Mouse (Mus musculus): ENCODE results near the gene Serpinc1. TPM values are rescaled to one million over a fixed set of nuclear protein-coding genes. Genes with fewer than 3 reads are reported as not detected.
"Not testable (repeated sequence)": the region's sequence is repeated elsewhere in the genome, so short reads cannot be mapped to it uniquely, and the experiment has no call there.

The Serpinc1 gene
- total RNA-seq, 2 experiments from 2014 or later = 0.16 to 1.4 TPM

- ATAC-seq (ENCODE audit: poor library complexity, severe bottlenecking) = no peak
Observed at GRCm38 (mm10) chr1:161016378-161016777, 38.0 kb downstream of the Serpinc1 start.

GRCm38 (mm10) chr1:161020051-161020450 lies 41.7 kb downstream of the Serpinc1 start:
- ATAC-seq (ENCODE audit: poor library complexity, severe bottlenecking) = no peak

GRCm38 (mm10) chr1:161025410-161026210 lies 47.2 kb downstream of the Serpinc1 start:
- ATAC-seq (ENCODE audit: poor library complexity, severe bottlenecking) = no peak

DNA sequence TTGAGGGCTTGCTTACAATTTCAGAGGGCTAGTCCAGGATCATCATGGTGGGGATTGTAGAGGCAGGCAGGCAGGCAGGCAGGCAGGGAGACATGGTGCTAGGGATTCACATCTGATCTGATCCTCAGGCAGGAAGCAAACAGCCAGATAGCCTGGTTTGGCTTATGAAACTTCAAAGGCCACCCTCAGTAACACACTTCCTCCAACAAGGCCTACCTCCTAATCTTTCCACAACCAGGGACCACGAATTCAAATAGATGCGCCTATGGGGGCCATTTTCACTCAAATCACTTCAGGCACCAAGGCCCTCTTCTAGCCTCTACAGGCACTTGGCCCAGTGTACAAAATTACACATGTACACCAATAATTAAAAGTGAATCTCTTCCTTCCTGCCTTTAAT lies 48.8 kb downstream of the Serpinc1 start:
- ATAC-seq (ENCODE audit: poor library complexity, severe bottlenecking) = peak; percentile 40; the same call in 1 of the 2 replicates

- ATAC-seq (ENCODE audit: poor library complexity, severe bottlenecking) = not testable (repeated sequence)
Observed at GRCm38 (mm10) chr1:161028427-161028826, 50.0 kb downstream of the Serpinc1 start.

DNA sequence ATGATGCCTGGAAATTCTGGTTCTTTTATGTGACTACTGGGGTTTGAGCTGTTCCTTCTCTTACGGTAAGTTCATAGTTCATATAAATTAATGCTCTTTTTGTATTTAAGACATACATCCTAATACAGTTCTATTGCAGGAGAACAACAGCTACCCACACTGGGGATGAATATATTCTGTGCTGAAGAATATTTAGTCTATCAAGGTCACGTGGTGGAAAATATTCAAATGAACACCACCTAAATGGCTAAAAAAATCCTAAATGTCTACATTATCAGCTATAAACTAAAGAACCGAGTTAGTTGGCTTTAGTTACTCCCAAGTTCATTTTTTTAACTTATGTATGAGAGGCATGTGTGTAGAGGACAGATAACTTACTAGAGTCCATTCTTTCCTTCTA lies 51.7 kb downstream of the Serpinc1 start:
- ATAC-seq (ENCODE audit: poor library complexity, severe bottlenecking) = no peak

- ATAC-seq (ENCODE audit: poor library complexity, severe bottlenecking) = no peak
Observed at GRCm38 (mm10) chr1:161031881-161032280, 53.5 kb downstream of the Serpinc1 start.

- no peak for ATAC-seq (ENCODE audit: poor library complexity, severe bottlenecking)
Observed at GRCm38 (mm10) chr1:161032345-161032744, 54.0 kb downstream of the Serpinc1 start.

DNA sequence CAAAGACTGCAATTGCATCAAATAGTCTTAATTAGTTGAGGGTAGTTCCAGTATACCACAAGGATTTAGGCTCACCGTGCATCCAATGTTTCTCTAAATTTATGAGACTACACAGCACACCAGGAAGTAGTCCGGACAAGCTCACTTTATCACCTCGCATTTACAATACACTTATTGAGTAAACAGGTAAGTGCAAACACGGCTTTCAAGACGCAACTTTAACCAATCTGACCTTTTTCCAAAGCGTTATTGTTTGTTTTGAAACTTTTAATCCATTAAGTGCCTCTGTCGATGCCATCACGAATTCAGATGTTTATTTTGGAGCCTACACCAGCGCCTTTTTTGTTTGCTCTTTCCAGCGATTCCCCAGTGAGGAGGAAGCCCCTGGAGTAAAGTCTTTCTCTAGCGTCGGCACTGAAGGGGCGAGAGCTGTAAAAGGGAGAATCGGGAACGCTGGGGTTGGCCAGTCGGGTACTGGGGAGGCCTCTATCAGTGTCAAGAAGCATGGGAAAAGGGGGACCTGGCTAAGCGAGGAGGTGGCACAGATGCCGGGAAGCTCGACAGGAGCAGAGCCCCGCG lies 55.6 kb downstream of the Serpinc1 start:
- no peak for ATAC-seq (ENCODE audit: poor library complexity, severe bottlenecking)

- ATAC-seq (ENCODE audit: poor library complexity, severe bottlenecking) = peak; percentile 76
Observed at GRCm38 (mm10) chr1:161034435-161035280, 56.3 kb downstream of the Serpinc1 start, which contains the start of gene Zbtb37. TSS of gene Zbtb37 (minus strand) at chr1:161034849.

GRCm38 (mm10) chr1:161035281-161035785 lies 56.9 kb downstream of the Serpinc1 start:
- ATAC-seq (ENCODE audit: poor library complexity, severe bottlenecking) = peak; percentile 46

DNA sequence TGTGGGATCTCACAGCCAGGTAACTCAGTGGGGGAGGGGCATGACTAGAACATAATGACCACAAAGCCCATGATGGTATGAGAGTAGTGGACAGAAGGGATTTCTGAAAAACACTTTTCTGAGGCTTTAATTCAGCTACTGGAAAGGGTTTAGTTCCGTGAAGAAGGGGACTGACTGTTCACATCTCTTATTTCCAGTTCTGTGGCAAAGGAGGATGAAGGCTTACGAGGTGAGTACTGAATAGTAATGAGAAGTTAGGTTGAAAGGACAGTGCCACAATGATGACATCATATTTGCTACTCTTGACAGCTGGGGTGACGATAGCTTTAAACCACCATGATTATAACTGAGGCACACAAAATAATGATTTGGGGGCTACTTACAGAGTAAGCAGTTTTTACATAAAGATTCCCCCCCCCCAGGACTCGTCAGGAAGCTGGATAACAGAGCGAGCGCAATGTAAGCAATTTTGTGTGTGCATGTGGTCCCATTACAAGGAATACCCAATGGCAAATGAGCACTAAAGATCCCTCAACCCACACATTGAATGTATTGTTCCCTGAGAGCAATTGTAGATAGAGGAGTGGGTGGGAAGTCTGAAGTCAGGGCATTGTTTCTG lies 57.5 kb downstream of the Serpinc1 start:
- ATAC-seq (ENCODE audit: poor library complexity, severe bottlenecking) = 0 out of 2 replicates have a peak, but pooled peaks have one; percentile 3

- no peak for ATAC-seq (ENCODE audit: poor library complexity, severe bottlenecking)
Observed at GRCm38 (mm10) chr1:161036411-161036841, 58.0 kb downstream of the Serpinc1 start.

GRCm38 (mm10) chr1:161037026-161037425 lies 58.6 kb downstream of the Serpinc1 start:
- ATAC-seq (ENCODE audit: poor library complexity, severe bottlenecking) = no peak

- no peak for ATAC-seq (ENCODE audit: poor library complexity, severe bottlenecking)
Observed at GRCm38 (mm10) chr1:161037599-161037998, 59.2 kb downstream of the Serpinc1 start.

- no peak for ATAC-seq (ENCODE audit: poor library complexity, severe bottlenecking)
Observed at GRCm38 (mm10) chr1:161038004-161038403, 59.6 kb downstream of the Serpinc1 start.

GRCm38 (mm10) chr1:161038968-161039721 lies 60.8 kb downstream of the Serpinc1 start:
- ATAC-seq (ENCODE audit: poor library complexity, severe bottlenecking) = no peak

DNA sequence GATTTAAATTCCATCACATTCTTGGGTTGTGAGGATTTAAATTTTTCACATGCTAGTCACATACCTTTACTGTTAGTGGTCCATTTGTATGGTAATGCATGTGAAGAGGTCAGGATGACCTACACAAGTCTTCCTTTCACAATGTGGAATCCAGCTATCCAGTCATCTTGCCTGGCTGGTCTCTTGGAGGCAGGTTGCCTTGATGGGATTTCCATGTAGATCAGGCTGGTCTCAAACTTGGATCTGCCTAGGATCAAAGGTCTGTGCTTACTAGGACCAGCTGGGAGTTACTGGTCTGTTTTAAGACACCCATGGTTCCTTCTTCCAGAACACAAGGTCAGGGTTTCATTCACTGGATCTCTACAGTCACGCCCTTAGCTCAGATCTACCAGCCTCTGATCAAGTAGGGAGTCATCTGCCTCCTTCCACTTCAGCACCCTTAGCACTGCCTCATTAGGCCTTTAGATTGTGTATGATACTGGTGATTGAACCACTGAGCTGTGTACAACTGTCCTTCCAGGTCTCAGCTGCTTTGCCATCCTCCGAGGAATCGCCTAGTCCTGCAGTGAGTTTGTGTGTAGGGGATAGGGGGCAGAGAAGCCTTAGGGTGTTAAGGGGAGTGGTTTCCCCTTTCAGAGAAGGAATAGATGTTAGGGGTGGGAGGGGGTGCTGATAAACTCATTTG lies 61.5 kb downstream of the Serpinc1 start:
- no peak for ATAC-seq (ENCODE audit: poor library complexity, severe bottlenecking)

- ATAC-seq (ENCODE audit: poor library complexity, severe bottlenecking) = no peak
Observed at GRCm38 (mm10) chr1:161040426-161040770, 62.0 kb downstream of the Serpinc1 start.

Data from megakaryocyte, adult 5-6 weeks (primary cell).